Mouse (Mus musculus) embryonic stem cell, embryonic (primary cell): ENCODE data around the gene Lmln.

Experiments
- CTCF ChIA-PET, 4 experiments: fragments of 300-600 bp in 2 of 4; fragments of 350-600 bp in 2 of 4; sonication (Branson Sonifier 250); formaldehyde crosslinking; loops; one replicate each; lab custom pipeline; 2022; ENCODE audit warnings: inconsistent platforms in 2 of 4; lab: Charles Lee
- POLR2A ChIA-PET, 4 experiments: fragments of 300-600 bp in 2 of 4; fragments of 350-600 bp in 2 of 4; sonication (Branson Sonifier 250); formaldehyde crosslinking; loops; one replicate each; lab custom pipeline; 2022; ENCODE audit warnings: antibody characterized with exemption in 4 of 4, inconsistent platforms in 1 of 4; lab: Charles Lee

Lmln gene

GRCm38 (mm10) chr16:33072871-33073557 lies 10.7 kb downstream of the Lmln start:
- CTCF ChIA-PET: interaction anchor here in 2 of 4 experiments (0.6 to 1.6 kb wide), 3 partner anchors 69 to 93 kb away, joined by 3 to 5 read pairs (median 4); no protein-coding TSS in a partner anchor
- POLR2A ChIA-PET: interaction anchor here (0.8 to 11.9 kb wide), 8 partner anchors 10 to 173 kb away, joined by 3 to 189 read pairs (median 4); partner anchors contain the start of genes Iqcg (in 4 of the 4), Lmln (in 3 of the 4) and Rpl35a (in 3 of the 4)

GRCm38 (mm10) chr16:33074967-33075366 lies 12.6 kb downstream of the Lmln start:
- CTCF ChIA-PET: interaction anchor here in 1 of 4 experiments (0.7 kb wide), 2 partner anchors 28 to 225 kb away, joined by 3 read pairs; no protein-coding TSS in a partner anchor
- POLR2A ChIA-PET: interaction anchor here in 2 of 4 experiments (1.2 to 11.9 kb wide), 3 partner anchors 15 to 290 kb away, joined by 3 to 189 read pairs (median 3); partner anchors contain the start of genes Iqcg (in 2 of the 2), Rpl35a (in 2 of the 2) and Lmln (in 1 of the 2)

GRCm38 (mm10) chr16:33076078-33076477 lies 13.8 kb downstream of the Lmln start:
- CTCF ChIA-PET: interaction anchor here in 2 of 4 experiments (0.6 to 0.7 kb wide), 4 partner anchors 66 to 602 kb away, joined by 3 to 5 read pairs (median 4); no protein-coding TSS in a partner anchor
- POLR2A ChIA-PET: interaction anchor here (0.6 to 11.9 kb wide), 15 partner anchors 10 to 630 kb away, joined by 3 to 189 read pairs (median 3); partner anchors contain the start of genes Iqcg (in 2 of the 4), Lmln (in 2 of the 4), Osbpl11 (in 1 of the 4) and Rpl35a (in 1 of the 4)

- ChIA-PET POLR2A (interaction anchor here (1.1 to 11.9 kb wide), 8 partner anchors 9 to 333 kb away, joined by 3 to 189 read pairs (median 4); partner anchors contain the start of genes Iqcg (in 3 of the 4), Lmln (in 2 of the 4), Rpl35a (in 2 of the 4) and Osbpl11 (in 1 of the 4)), CTCF (interaction anchor here in 2 of 4 experiments (0.6 kb wide), 2 partner anchors 81 to 133 kb away, joined by 3 to 9 read pairs; no protein-coding TSS in a partner anchor)
Observed at GRCm38 (mm10) chr16:33077069-33077627, 14.8 kb downstream of the Lmln start.

GRCm38 (mm10) chr16:33080063-33080462 lies 17.7 kb downstream of the Lmln start:
- ChIA-PET POLR2A (interaction anchor here in 1 of 4 experiments (0.6 to 1.0 kb wide), 4 partner anchors 10 to 900 kb away, joined by 3 to 5 read pairs (median 4); partner anchors contain the start of genes Iqcg and Lmln), CTCF (no interaction called here)

GRCm38 (mm10) chr16:33082951-33083350 lies 20.6 kb downstream of the Lmln start:
- ChIA-PET POLR2A (interaction anchor here in 2 of 4 experiments (0.8 to 1.3 kb wide), 3 partner anchors 10 to 27 kb away, joined by 3 to 5 read pairs (median 3); partner anchors contain the start of genes Iqcg (in 1 of the 2) and Rpl35a (in 1 of the 2)), CTCF (interaction anchor here in 1 of 4 experiments (0.7 kb wide), 1 partner anchor 72 kb away, joined by 4 read pairs; no protein-coding TSS in a partner anchor)

GRCm38 (mm10) chr16:33083996-33084395 lies 21.7 kb downstream of the Lmln start:
- POLR2A ChIA-PET: interaction anchor here in 1 of 4 experiments (1.7 kb wide), 1 partner anchor 29 kb away, joined by 5 read pairs; the partner anchor contains the start of gene Iqcg
- CTCF ChIA-PET: no interaction called here

- ChIA-PET POLR2A (interaction anchor here in 1 of 4 experiments (0.8 to 1.7 kb wide), 6 partner anchors 9 to 252 kb away, joined by 3 to 7 read pairs (median 4); partner anchors contain the start of gene Iqcg), CTCF (no interaction called here)
Observed at GRCm38 (mm10) chr16:33085666-33086065, 23.3 kb downstream of the Lmln start.

- ChIA-PET CTCF (no interaction called here), POLR2A (interaction anchor here in 2 of 4 experiments (0.5 to 0.8 kb wide), 3 partner anchors 11 to 142 kb away, joined by 3 to 6 read pairs (median 3); partner anchors contain the start of gene Iqcg (in 1 of the 2))
Observed at GRCm38 (mm10) chr16:33113726-33114125, 51.4 kb downstream of the Lmln start.

GRCm38 (mm10) chr16:33123373-33123772 lies 61.1 kb downstream of the Lmln start:
- CTCF ChIA-PET: interaction anchor here in 3 of 4 experiments (0.6 to 1.1 kb wide), 4 partner anchors 14 to 590 kb away, joined by 3 to 8 read pairs (median 4); partner anchors contain the start of gene Osbpl11 (in 1 of the 3)
- POLR2A ChIA-PET: interaction anchor here in 2 of 4 experiments (0.6 kb wide), 2 partner anchors 54 to 116 kb away, joined by 4 read pairs; no protein-coding TSS in a partner anchor

GRCm38 (mm10) chr16:33123938-33124820 lies 61.9 kb downstream of the Lmln start:
- CTCF ChIA-PET: interaction anchor here in 2 of 4 experiments (0.6 to 1.1 kb wide), 2 partner anchors 15 to 881 kb away, joined by 3 to 4 read pairs; no protein-coding TSS in a partner anchor
- POLR2A ChIA-PET: interaction anchor here in 1 of 4 experiments (0.6 kb wide), 3 partner anchors 21 to 53 kb away, joined by 3 to 7 read pairs (median 4); no protein-coding TSS in a partner anchor

GRCm38 (mm10) chr16:33127052-33127451 lies 64.7 kb downstream of the Lmln start:
- ChIA-PET POLR2A (interaction anchor here in 2 of 4 experiments (0.6 to 1.6 kb wide), 4 partner anchors 12 to 273 kb away, joined by 3 to 8 read pairs (median 4); no protein-coding TSS in a partner anchor), CTCF (interaction anchor here in 1 of 4 experiments (1.7 kb wide), 1 partner anchor 39 kb away, joined by 4 read pairs; no protein-coding TSS in a partner anchor)

GRCm38 (mm10) chr16:33130731-33131130 lies 68.4 kb downstream of the Lmln start:
- ChIA-PET POLR2A (interaction anchor here in 2 of 4 experiments (0.9 to 2.7 kb wide), 7 partner anchors 9 to 75 kb away, joined by 3 to 10 read pairs (median 3); partner anchors contain the start of genes Iqcg (in 2 of the 2) and Rpl35a (in 2 of the 2)), CTCF (interaction anchor here in 3 of 4 experiments (0.6 to 1.8 kb wide), 6 partner anchors 16 to 429 kb away, joined by 3 to 10 read pairs (median 4); partner anchors contain the start of gene Fyttd1 (in 1 of the 3))

- POLR2A ChIA-PET: interaction anchor here in 3 of 4 experiments (0.5 to 1.2 kb wide), 3 partner anchors 8 to 77 kb away, joined by 3 to 5 read pairs (median 4); partner anchors contain the start of genes Iqcg (in 1 of the 3) and Rpl35a (in 1 of the 3)
- CTCF ChIA-PET: interaction anchor here in 3 of 4 experiments (0.6 to 1.0 kb wide), 4 partner anchors 9 to 1089 kb away, joined by 3 to 5 read pairs (median 3); no protein-coding TSS in a partner anchor
Observed at GRCm38 (mm10) chr16:33133186-33133585, 70.9 kb downstream of the Lmln start.

GRCm38 (mm10) chr16:33135167-33135566 lies 72.8 kb downstream of the Lmln start:
- POLR2A ChIA-PET: no interaction called here
- CTCF ChIA-PET: interaction anchor here (0.5 to 2.3 kb wide), 22 partner anchors 8 to 1630 kb away, joined by 3 to 17 read pairs (median 3); no protein-coding TSS in a partner anchor

- POLR2A ChIA-PET: interaction anchor here in 2 of 4 experiments (0.8 to 1.7 kb wide), 2 partner anchors 8 to 83 kb away, joined by 3 to 5 read pairs; partner anchors contain the start of genes Iqcg (in 1 of the 2) and Rpl35a (in 1 of the 2)
- CTCF ChIA-PET: interaction anchor here in 3 of 4 experiments (0.6 to 2.4 kb wide), 4 partner anchors 8 to 746 kb away, joined by 3 to 22 read pairs (median 6); no protein-coding TSS in a partner anchor
Observed at GRCm38 (mm10) chr16:33139061-33139460, 76.7 kb downstream of the Lmln start.
